Mouse (Mus musculus) right cerebral cortex, adult 18-20 months (tissue): ENCODE measurements around the gene Smyd2.

Experiments used
- DNase-seq: peaks from one replicate; pipeline ENCODE4 v3.0.0; 2022; ENCODE audit warnings: mixed read lengths

Smyd2 gene

GRCm38 (mm10) chr1:189921818-189922592 lies at the start of gene Smyd2:
TSS of gene Smyd2 (minus strand) at chr1:189922363.
- DNase-seq, result peak; percentile 59

DNA sequence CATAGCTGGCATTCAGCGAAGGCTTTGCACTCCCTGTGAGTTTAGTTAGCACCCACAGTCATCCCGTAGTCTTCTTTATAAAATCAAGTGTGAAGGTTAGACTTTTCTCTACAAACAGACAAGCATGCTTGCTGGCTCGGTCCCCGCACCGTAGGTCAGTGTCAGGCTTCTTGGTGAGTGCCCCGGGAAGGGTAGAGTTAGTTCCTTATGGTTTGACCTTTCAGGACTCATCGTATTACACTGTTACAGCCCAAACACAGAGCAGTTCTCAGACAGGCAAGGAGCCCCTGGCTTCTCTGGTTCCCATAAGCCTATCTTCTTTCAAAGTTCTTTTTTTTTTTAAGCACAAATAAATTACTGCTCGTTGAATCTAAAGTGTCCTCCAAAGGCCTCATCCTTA lies 48.2 kb upstream of the Smyd2 start:
- DNase-seq, result no peak

DNA sequence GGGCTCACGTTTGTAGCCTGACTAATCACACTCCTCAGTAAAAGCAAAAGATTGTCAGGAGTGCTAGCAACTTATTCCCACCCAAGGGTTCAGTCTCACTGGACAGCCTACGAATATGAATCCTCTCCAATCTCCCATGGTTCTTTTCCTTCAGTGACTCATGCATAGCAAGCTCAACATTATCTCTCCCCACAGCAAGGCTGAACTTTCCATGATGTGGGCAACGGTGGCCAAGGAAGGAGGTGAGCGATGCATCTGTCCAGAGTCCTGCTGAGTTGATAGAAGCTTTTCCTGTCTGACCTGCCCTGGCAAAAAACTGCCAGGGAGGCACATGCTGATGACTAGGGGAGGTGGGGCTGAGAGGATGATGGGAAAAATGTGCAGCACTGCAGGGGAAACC lies 45.9 kb upstream of the Smyd2 start:
- no peak for DNase-seq

- DNase-seq, result peak; percentile 75
These were observed 38.3 kb upstream of the Smyd2 start for GRCm38 (mm10) chr1:189960481-189960880.

GRCm38 (mm10) chr1:189959802-189960201 lies 37.6 kb upstream of the Smyd2 start:
- DNase-seq, result no peak

- no peak for DNase-seq
These were observed 29.7 kb upstream of the Smyd2 start for GRCm38 (mm10) chr1:189951861-189952260.

DNA sequence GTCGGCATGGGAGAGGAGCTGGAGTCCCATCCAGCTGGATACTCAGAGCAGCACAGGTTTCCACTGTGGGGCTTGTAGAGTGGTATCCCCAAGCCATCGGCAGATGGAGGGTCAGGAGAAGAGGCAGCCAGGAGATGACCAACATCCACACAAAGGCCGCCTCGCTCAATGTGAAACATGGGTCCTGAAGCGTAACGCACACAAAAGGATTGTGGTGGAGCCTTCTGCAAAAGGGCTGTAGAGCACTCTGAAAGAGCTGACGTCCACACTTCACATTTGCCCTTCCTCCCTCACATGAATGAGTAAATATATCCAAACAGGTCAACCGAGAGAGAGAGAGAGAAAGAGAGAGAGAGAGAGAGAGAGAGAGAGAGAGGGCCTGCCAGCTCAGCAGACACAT lies 25.2 kb upstream of the Smyd2 start:
- DNase-seq, result no peak

DNA sequence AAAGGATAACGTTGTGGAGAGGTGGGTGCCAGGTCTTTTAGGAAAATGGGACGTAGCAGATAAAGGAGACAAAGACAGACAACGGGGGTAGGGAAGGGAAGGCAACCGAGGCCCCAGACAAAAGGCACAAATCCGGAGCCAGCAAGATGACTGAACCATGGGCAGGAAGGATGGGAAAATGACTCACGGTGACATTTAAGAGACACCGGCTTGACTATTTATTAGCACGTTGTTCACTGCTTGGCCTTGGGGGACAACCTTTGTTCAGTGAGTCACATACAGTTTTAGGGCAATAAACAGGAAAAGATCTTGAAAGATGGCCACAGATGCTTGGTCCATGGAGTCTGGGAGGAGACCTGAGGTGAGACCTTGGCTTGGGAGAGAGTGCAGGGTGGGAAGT lies 24.0 kb upstream of the Smyd2 start:
- no peak for DNase-seq

DNA sequence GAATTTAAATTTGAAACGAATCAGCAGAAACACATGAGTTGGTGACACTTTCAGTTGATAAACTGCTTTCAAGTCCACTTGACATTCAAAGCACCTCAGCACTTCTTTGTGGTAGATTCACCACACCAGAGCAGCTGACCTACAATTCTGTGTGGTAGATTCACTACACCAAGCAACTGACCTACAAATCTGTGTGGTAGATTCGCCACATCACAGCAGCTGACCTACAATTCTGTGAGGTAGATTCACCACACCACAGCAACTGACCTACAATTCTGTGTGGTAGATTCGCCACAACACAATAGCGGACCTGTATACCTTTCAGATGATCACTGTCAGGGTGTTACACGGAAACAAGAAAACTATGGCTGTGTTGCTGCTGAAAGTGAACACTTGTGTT lies 19.6 kb upstream of the Smyd2 start:
- no peak for DNase-seq

DNA sequence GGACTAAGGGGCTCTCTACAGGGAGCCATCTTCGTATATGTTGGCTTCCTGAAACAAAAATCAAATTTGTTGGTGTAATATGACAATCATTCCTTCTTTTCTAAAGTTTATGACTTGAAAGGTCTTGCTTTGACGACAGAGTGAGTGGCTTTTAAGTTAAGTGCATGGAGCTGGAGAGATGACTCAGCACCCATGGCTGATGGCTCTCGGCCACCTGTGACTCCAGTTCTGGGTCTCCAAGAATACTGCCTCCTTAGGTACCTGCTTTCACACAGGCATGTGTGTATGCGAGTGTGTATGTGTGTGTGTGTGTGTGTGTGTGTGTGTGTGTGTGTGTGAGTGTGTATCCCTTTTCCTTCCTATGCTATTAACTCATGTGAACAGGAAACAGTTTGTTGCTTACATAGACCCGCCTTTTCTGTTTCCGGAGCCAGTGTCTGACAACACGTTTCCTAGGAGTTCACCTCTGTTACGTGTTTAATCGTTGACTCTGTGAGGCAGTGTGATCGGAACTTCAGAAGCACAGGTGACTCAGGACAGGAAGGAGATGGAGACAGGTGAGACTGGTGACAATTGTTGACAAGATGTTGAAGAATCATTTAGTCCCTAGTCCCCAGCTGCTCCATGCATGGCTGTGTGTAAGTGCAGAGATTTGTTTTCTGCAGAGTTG lies 14.4 kb upstream of the Smyd2 start:
- no peak for DNase-seq

DNA sequence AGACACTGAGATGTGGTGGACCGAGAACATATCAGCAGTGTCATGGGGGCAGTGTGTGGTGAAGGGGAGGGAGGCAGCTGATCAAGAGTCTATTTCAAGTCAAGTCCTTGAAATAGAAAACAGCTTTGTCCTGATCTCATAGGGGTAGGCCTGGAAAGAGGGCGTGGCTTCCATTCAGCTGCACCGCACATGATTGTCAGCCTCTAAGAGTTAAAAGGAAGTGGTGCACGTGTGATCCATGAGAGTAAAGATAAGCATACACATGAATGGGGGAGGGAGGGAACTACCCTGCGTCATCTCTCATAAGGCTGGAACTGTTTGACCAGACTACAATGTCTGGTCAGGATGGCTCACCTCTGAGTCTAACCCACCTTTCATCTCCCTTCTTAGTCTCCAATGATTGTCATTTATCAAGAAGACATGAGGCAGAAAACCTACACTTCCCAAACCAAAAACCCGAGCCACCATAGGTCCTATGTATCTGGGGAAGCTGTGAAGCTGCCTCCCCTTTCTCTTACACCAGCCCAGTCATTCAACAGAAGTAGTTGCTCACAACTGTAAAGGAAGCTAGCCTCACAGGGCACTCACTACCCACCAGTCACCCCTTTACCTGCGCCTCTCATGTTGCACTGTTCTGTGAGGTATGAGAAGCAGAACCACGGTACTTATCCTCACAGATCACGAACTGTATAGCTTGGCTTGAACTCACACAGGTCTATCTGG lies 11.5 kb upstream of the Smyd2 start:
- no peak for DNase-seq

DNA sequence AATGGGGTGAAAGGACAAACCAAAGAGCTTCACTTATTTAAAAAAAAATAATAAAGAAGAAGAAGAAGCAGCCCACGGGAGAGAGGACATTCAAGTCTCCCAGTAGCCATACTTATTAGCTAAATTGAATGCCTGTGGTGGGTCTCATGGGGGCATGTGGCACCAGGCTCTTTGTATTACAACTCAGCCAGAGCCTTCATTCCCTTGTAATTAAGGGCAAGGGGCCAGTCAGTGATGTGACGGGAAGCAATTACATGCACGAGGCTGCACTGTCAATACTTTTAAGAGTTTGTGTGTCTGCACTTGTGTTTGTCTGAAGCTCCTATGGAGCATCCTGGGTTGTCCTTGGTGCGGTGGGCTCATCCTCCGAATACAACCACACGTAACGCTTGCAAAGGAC lies 10.8 kb upstream of the Smyd2 start:
- DNase-seq, result no peak

DNA sequence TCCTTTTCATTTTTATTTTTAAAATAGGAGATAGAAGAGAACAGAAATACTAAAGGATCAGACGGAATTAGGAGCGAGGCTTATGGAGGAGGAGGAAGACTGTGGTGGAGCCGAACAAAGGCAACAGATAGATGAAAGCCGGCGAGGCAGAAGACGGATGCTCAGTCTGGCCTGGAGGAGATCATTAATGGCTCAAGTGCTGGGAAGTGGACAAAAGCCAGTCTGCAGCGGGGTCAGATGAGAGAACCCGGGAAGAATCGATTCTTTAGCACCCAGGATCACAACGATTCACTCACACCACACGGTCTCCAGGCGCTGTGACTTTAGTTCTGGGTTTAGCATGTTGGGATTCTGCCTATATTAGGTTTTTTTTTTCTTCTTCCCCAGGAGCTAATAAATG lies 10.0 kb upstream of the Smyd2 start:
- no peak for DNase-seq

DNA sequence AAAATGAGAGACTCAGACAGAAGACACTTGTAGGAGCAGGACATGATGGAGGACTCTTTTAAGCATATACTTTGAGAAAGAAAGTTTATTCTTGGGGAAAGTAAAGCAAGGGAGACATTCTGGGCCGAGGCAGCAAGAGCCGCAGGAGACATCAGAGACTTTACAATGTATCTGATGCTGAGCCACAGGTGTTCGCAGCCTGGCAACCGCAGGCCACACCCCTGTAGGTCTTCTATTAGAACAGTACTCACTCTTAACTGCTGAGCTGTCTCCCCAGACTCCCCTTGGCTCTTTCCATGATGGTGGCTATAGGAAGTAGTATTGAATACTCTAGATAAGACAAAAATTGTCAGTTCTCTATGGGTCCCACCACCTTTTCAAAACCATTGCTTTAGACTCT lies 7.7 kb upstream of the Smyd2 start:
- no peak for DNase-seq

DNA sequence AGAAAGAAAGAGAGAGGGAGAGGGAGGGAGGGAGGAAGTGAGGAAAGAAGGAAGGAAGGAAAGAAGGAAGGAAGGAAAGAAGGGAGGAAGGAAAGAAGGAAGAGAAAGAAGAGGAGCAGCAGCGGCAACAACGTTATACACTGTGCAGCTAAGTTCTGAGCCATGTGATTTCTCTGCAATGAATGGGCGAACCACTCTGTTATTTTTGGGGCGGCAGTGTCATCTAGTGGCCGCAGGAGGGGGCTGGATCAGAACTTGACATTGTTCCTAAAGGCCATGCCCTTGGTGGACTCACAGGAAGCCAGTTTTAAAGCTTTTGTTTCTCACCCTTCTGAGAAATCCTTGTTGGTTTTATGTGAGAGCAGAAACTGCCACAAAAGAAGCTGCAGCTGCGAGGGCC lies 5.5 kb upstream of the Smyd2 start:
- DNase-seq, result peak; percentile 53

DNA sequence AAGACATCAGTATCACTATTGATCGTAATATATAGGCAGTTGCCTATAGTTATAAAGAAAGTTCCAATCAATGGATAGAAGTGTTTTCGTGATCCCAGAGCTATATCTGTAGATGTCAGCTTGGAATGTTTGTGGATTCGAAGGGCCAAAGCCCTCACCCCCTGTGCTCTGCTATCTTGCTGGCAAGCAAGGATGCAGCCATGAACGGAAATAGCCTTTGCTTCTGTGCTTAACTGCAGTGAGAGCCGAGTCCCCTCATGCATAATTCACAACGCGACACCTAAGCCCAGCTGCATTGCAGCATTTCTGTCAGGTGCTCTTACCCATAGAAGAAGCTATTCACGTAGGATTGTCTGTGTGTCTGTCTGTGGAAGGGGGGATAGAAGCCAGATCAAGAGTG lies 4.1 kb upstream of the Smyd2 start:
- DNase-seq, result no peak

GRCm38 (mm10) chr1:189923871-189924568 lies 1.9 kb upstream of the Smyd2 start:
- DNase-seq, result no peak

GRCm38 (mm10) chr1:189923157-189923556 lies 994 bp upstream of the Smyd2 start:
- no peak for DNase-seq

DNA sequence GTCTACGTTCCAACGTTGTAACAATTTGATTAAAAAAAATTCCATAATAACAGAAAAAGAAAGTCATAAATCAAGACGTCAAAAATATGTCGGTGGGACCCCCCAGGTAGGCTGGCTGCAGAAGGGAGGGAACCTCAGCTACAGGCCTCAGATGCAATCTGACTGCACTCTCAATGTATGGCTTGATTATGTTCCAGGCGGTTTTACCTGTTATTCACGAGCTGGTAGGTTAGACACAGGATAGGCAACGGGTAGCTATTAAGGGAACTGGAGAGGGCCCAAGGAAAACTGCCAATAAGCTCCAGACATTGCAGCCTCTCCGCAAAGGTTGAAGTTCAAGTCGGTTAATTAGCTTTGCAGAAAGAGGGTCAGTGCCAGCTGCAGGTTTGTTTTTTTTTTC lies 558 bp upstream of the Smyd2 start:
- DNase-seq, result no peak

- DNase-seq, result no peak
These were observed 670 bp downstream of the Smyd2 start for GRCm38 (mm10) chr1:189921568-189921817.

DNA sequence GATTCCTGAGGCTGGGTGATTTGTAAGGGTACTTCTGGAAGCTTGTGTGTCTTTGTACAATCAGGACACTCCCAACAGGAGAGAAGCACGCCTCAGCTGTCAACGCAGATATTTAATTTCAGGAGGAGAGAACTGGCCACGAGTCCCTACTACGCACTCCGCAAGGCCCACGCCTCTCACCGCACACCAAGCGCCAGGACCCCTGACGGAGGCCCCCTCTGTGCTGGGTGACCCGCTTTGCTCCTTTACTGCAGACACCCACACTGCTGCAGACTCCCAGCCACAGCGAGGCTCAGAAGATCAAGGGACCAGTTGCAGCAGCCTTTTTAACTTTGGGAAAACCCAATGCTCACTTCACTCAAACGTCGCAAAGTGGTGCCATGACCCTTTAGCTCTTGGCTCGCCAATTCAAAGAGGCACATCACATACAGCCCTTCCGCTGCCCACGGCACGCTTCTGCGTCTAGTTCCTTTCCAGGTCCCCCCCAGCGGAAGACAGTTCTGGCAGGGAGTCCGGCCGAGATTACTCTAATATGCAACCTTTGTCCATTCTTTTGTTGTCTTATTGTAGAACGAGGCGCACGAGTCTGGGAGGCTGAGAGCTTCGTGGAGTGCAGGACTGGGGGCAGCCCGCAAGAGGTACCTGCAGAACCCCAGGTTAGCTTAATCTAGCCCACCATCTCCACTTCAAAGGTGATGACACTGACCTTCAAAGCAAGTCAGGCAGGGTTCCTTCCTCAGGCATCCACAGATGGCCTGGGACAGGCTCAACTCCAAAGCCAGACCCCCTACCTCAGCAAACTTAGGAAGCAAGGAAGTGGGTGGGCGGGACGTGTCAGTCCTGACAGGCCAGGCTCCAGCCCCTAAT lies 1.2 kb downstream of the Smyd2 start:
- DNase-seq, result no peak

DNA sequence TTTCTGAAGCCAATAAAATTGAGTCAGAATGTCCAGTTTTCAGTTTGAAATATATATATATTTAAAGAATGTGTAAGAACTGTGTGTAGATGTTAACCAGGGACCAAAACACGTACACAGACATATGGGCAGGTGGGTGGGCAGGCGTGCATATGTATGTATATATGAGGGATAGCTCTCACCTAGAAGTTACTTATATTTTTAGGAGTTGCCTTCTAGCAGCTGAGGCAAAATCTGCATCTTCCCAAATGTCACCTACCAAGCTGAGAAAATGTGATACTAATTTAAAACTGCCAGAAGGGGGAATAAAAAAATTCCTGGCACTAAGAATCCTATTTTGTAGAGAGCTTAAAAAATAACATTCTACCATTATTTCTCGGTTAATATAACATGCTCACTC lies 2.4 kb downstream of the Smyd2 start:
- peak; percentile 60 for DNase-seq

- no peak for DNase-seq
These were observed 5.0 kb downstream of the Smyd2 start for GRCm38 (mm10) chr1:189917126-189917500.
